In the genomic region with DNA sequence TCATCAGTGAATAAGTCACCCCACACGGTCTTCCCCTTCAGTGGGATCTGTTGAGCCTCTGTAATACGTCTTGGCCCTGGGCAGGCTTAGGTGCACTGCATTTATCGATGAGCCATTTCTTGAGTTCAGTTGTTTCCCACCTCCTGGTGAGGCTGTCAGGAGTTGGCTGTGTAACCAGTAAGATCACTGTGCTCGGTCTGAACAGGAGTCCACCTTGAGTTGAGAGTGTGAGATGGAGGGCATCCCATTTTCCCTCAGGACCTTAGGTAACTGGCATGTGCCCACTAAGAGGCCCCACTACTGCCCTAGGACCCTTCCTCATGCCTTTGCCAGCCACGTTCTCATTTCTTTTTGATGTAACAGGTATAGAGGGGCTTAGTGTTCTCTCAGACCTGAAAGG, we compare ENCODE assay signal across 28 mouse cellular contexts.
"Had no signal": no experiment of that assay in that cellular context is flagged by ENCODE, and none has a peak within 500 bp of the region (broad histone marks: within the 10 kb centered on the region; RNA-seq: fewer than 3 reads in every experiment).

No protein-coding gene starts in this region.

- H3K4me1 ChIP-seq: embryonic facial prominence, embryonic 10.5 days; embryonic facial prominence, embryonic 12.5 days; embryonic facial prominence, embryonic 13.5 days; embryonic facial prominence, embryonic 15.5 days; forebrain, embryonic 10.5 days; forebrain, embryonic 12.5 days; forebrain, embryonic 13.5 days; forebrain, embryonic 15.5 days had no signal

- H3K9me3 ChIP-seq: embryonic facial prominence, embryonic 12.5 days; embryonic facial prominence, embryonic 13.5 days; embryonic facial prominence, embryonic 15.5 days; forebrain, embryonic 12.5 days; forebrain, embryonic 15.5 days had no signal

- H3K4me2 ChIP-seq: embryonic facial prominence, embryonic 12.5 days; embryonic facial prominence, embryonic 13.5 days; embryonic facial prominence, embryonic 15.5 days; forebrain, embryonic 12.5 days; forebrain, embryonic 13.5 days; forebrain, embryonic 15.5 days had no signal

- DNase-seq: cerebellum, adult 2 months; cerebellum, adult 8-10 months; cerebellum, adult 9-10 months; cerebellum, adult 9-11 months; cerebellum, postnatal 10 days; cerebellum, postnatal 14 days; cerebellum, postnatal 25 days; cerebellum, postnatal 36 days; embryo, embryonic 11 days; forebrain, postnatal 0 days; gastrocnemius, adult 2 months; gastrocnemius, postnatal 10 days; gastrocnemius, postnatal 14 days; gastrocnemius, postnatal 25 days; gastrocnemius, postnatal 36 days; heart, adult 18-20 months; heart, adult 2 months had no signal

- H3K4me3 ChIP-seq: embryonic facial prominence, embryonic 10.5 days; embryonic facial prominence, embryonic 12.5 days; embryonic facial prominence, embryonic 13.5 days; embryonic facial prominence, embryonic 15.5 days; erythroblast, embryonic 14.5 days; forebrain, embryonic 10.5 days; forebrain, embryonic 12.5 days; forebrain, embryonic 13.5 days; forebrain, embryonic 15.5 days; gastrocnemius, adult 2 months; heart, adult 2 months had no signal

- H3K9ac ChIP-seq: embryonic facial prominence, embryonic 12.5 days; embryonic facial prominence, embryonic 13.5 days; embryonic facial prominence, embryonic 15.5 days; forebrain, embryonic 12.5 days; forebrain, embryonic 13.5 days; forebrain, embryonic 15.5 days; forebrain, postnatal 0 days had no signal

- ATAC-seq: forebrain, embryonic 13.5 days; forebrain, embryonic 14.5 days; forebrain, embryonic 15.5 days; forebrain, embryonic 16.5 days; forebrain, postnatal 0 days had no signal

- H3K27ac ChIP-seq: embryonic facial prominence, embryonic 10.5 days; embryonic facial prominence, embryonic 12.5 days; embryonic facial prominence, embryonic 13.5 days; embryonic facial prominence, embryonic 15.5 days; forebrain, embryonic 10.5 days; forebrain, embryonic 12.5 days; forebrain, embryonic 13.5 days; forebrain, embryonic 15.5 days; gastrocnemius, adult 2 months; heart, adult 2 months had no signal

- H3K27me3 ChIP-seq: embryonic facial prominence, embryonic 12.5 days; embryonic facial prominence, embryonic 13.5 days; embryonic facial prominence, embryonic 15.5 days; forebrain, embryonic 12.5 days; forebrain, embryonic 13.5 days; forebrain, embryonic 15.5 days had no signal
